Mouse (Mus musculus) intestine, embryonic 15.5 days (tissue): ENCODE measurements at regions not wholly inside any gene's neighbourhood (a gene's known extent, or its start where the extent isn't known, plus 50 kb on each side); places are given as distances from the start of the nearest gene placed in this dataset.

Experiments used
- ATAC-seq: fragments of 200-750 bp; cut with Nextera tagmentation; 2 replicates; pipeline ENCODE4 v1.8.0; 2017; ENCODE audit warnings: moderate TSS enrichment, moderate library complexity
- H3K27ac ChIP-seq: fragments of 300-500 bp; sonication (generic); 2 replicates; pipeline ENCODE4 v1.5.1; 2015; ENCODE audit warnings: mild to moderate bottlenecking, inconsistent platforms
- H3K27me3 ChIP-seq: fragments of 300-500 bp; sonication (generic); replicated peaks from 2 replicates; pipeline ENCODE4 v1.6.1; 2015; ENCODE audit warnings: inconsistent platforms
- H3K36me3 ChIP-seq: fragments of 300-500 bp; sonication (generic); 2 replicates; pipeline ENCODE4 v1.6.1; 2015; ENCODE audit warnings: inconsistent platforms
- H3K4me1 ChIP-seq: fragments of 300-500 bp; sonication (generic); replicated peaks from 2 replicates; pipeline ENCODE4 v1.6.1; 2015; ENCODE audit warnings: inconsistent platforms
- H3K4me2 ChIP-seq: fragments of 300-500 bp; sonication (generic); replicated peaks from 2 replicates; pipeline ENCODE4 v1.6.1; 2015; ENCODE audit warnings: mild to moderate bottlenecking, inconsistent platforms
- H3K4me3 ChIP-seq: fragments of 300-500 bp; sonication (generic); replicated peaks from 2 replicates; pipeline ENCODE4 v1.5.1; 2015; ENCODE audit warnings: inconsistent platforms
- H3K9ac ChIP-seq: fragments of 300-500 bp; sonication (generic); 2 replicates; pipeline ENCODE4 v1.6.1; 2015; ENCODE audit warnings: inconsistent platforms
- H3K9me3 ChIP-seq: fragments of 300-500 bp; sonication (generic); 2 replicates; pipeline ENCODE4 v1.6.1; 2016; ENCODE audit warnings: inconsistent platforms
- WGBS: fragments of 180-500 bp; shearing (Covaris S2); methylation state at CpG from one replicate; pipeline ENCODE4 v1.1.7; 2015; 5-methylcytosine and 5-hydroxymethylcytosine counted together

- no peaks in the 10 kb centered on the region for H3K9me3 ChIP-seq
- no peaks in the 10 kb centered on the region for H3K4me1 ChIP-seq
- ATAC-seq = peak; percentile 51; the same call in 1 of the 2 replicates
- no peak overlapping the region for H3K27ac ChIP-seq
- no peak overlapping the region for H3K4me3 ChIP-seq
- WGBS = 32% methylated on average over 4 of the region's 4 CpGs
- no peak overlapping the region for H3K4me2 ChIP-seq
- no peak overlapping the region for H3K9ac ChIP-seq
- H3K36me3 ChIP-seq = no peaks in the 10 kb centered on the region
- no peaks in the 10 kb centered on the region for H3K27me3 ChIP-seq
Observed at GRCm38 (mm10) chr2:28141975-28142374, 50.8 kb upstream of the Olfm1 start.

- Histone ChIP-seq H3K27ac (no peak overlapping the region), H3K27me3 (no peaks in the 10 kb centered on the region), H3K4me1 (no peaks in the 10 kb centered on the region), H3K9me3 (no peaks in the 10 kb centered on the region), H3K9ac (no peak overlapping the region), H3K4me2 (no peak overlapping the region), H3K4me3 (no peak overlapping the region), H3K36me3 (no peaks in the 10 kb centered on the region)
- ATAC-seq = peak; percentile 62
- WGBS = 38% methylated on average over 4 of the region's 4 CpGs
Observed at GRCm38 (mm10) chr2:28141556-28141955, 51.2 kb upstream of the Olfm1 start.

GRCm38 (mm10) chr2:28138583-28138982 lies 53.9 kb upstream of the Fcnb start:
- Histone ChIP-seq H3K27me3 (no peaks in the 10 kb centered on the region), H3K9me3 (no peaks in the 10 kb centered on the region), H3K27ac (no peak overlapping the region), H3K4me2 (no peak overlapping the region), H3K4me3 (no peak overlapping the region), H3K9ac (no peak overlapping the region), H3K36me3 (no peaks in the 10 kb centered on the region), H3K4me1 (no peaks in the 10 kb centered on the region)
- 38% methylated on average over 6 of the region's 6 CpGs for WGBS
- ATAC-seq = no peak

GRCm38 (mm10) chr2:28134605-28135004 lies 49.9 kb upstream of the Fcnb start:
- no peak overlapping the region for H3K4me3 ChIP-seq
- no peaks in the 10 kb centered on the region for H3K36me3 ChIP-seq
- H3K4me2 ChIP-seq = no peak overlapping the region
- no peak overlapping the region for H3K9ac ChIP-seq
- no peaks in the 10 kb centered on the region for H3K27me3 ChIP-seq
- WGBS = 91% methylated on average over 1 of the region's 1 CpGs
- H3K4me1 ChIP-seq = no peaks in the 10 kb centered on the region
- no peak overlapping the region for H3K27ac ChIP-seq
- no peaks in the 10 kb centered on the region for H3K9me3 ChIP-seq
- no peak for ATAC-seq
